27 mouse cellular contexts compared by ENCODE assay signal in genomic region chr7:3128564-3128963, GRCm38 (mm10). TPM values are rescaled to one million over a fixed set of nuclear protein-coding genes. Genes with fewer than 3 reads are reported as not detected.
"Had no signal": no experiment of that assay in that cellular context is flagged by ENCODE, and none has a peak within 500 bp of the region (broad histone marks: within the 10 kb centered on the region; RNA-seq: fewer than 3 reads in every experiment).

No protein-coding gene starts in this region.

RNA-seq across cellular contexts. Expression of gene AU018091, which starts 40.4 kb away (rescaled TPM):
- total RNA-seq: left cerebral cortex, adult 8-10 months; left cerebral cortex, postnatal 10 days; left cerebral cortex, postnatal 14 days; left cerebral cortex, postnatal 25 days; left cerebral cortex, postnatal 36 days; left cerebral cortex, postnatal 4 days; liver, adult 2 months; megakaryocyte progenitor cell, adult 5-6 weeks; megakaryocyte, adult 5-6 weeks; megakaryocyte-erythroid progenitor cell, adult 5-6 weeks; midbrain, postnatal 0 days; monocyte, adult 5-6 weeks had no signal
- polyA plus RNA-seq: liver, adult 2 months; liver, embryonic 11.5 days; liver, embryonic 12.5 days; liver, embryonic 13.5 days; liver, embryonic 14.5 days; liver, embryonic 15.5 days; liver, embryonic 16.5 days; liver, postnatal 0 days; lung, embryonic 14.5 days; lung, embryonic 16.5 days; macrophage; midbrain, embryonic 13.5 days; midbrain, embryonic 14.5 days; midbrain, embryonic 15.5 days; midbrain, embryonic 16.5 days; midbrain, postnatal 0 days; neural tube, embryonic 11.5 days had no signal
